Mouse (Mus musculus): ENCODE results near the gene Sp6. TPM values are rescaled to one million over a fixed set of nuclear protein-coding genes. Genes with fewer than 3 reads are reported as not detected.

The Sp6 gene
- polyA plus RNA-seq, 1 experiment from 2014 or later, result 0.21 TPM

DNA sequence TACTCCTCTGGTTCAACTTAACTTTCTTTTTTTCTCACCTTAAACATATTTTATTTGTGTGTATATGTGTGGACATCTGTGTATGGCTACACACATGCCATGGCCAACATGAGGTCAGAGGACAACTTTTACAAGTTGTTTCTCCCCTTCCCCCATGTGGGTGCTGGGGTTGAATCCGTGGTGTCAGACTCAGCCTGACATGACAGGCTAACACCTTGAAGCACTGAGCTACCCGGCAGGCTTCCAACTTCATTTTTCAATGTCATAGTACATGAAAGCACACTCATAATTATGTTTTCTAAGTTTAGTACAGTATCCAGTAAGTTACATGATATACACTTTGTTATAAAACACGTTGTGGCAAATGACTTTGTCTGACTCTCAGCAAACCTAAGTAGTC is 42.9 kb upstream of the Sp6 start:
- H3K27ac ChIP-seq (ENCODE audit: low read length), result peak overlapping the region; percentile 100
- peak overlapping the region; percentile 67 for H3K9ac ChIP-seq (ENCODE audit: low read length)
- H3K4me1 ChIP-seq (ENCODE audit: control insufficient read depth, insufficient read depth, low read length), result peaks cover 68% of the 10 kb centered on the region
- peak overlapping the region; percentile 71; the same call in 1 of the 2 replicates for H3K4me2 ChIP-seq (ENCODE audit: low read depth, low read length)
- H3K4me3 ChIP-seq (ENCODE audit: low read length), result no peak overlapping the region
- no peak for ATAC-seq (replicated peaks; ENCODE audit: extremely low read depth, insufficient read depth, low FRiP score)
- no peaks in the 10 kb centered on the region for H3K27me3 ChIP-seq (ENCODE audit: control insufficient read depth, insufficient read depth, low read length)
- 27% methylated on average over 3 of the region's 3 CpGs for WGBS
- H3K36me3 ChIP-seq (ENCODE audit: control insufficient read depth, insufficient read depth), result no peaks in the 10 kb centered on the region
- no peaks in the 10 kb centered on the region for H3K9me3 ChIP-seq (replicated peaks; ENCODE audit: control insufficient read depth, low read length)

- no peaks in the 10 kb centered on the region for H3K9me3 ChIP-seq (replicated peaks; ENCODE audit: control insufficient read depth, low read length)
- H3K9ac ChIP-seq (ENCODE audit: low read length), result no peak overlapping the region
- peaks cover 67% of the 10 kb centered on the region for H3K4me1 ChIP-seq (ENCODE audit: control insufficient read depth, insufficient read depth, low read length)
- H3K27ac ChIP-seq (ENCODE audit: low read length), result peak overlapping the region; percentile 32; the same call in 1 of the 2 replicates
- H3K4me3 ChIP-seq (ENCODE audit: low read length), result no peak overlapping the region
- ATAC-seq (replicated peaks; ENCODE audit: extremely low read depth, insufficient read depth, low FRiP score), result no peak
- H3K4me2 ChIP-seq (ENCODE audit: low read depth, low read length), result no peak overlapping the region
- no peaks in the 10 kb centered on the region for H3K36me3 ChIP-seq (ENCODE audit: control insufficient read depth, insufficient read depth)
- WGBS, result 76% methylated on average over 5 of the region's 5 CpGs
- no peaks in the 10 kb centered on the region for H3K27me3 ChIP-seq (ENCODE audit: control insufficient read depth, insufficient read depth, low read length)
Observed at GRCm38 (mm10) chr11:96972906-96973305, 40.3 kb upstream of the Sp6 start.

GRCm38 (mm10) chr11:96973426-96973964 is 39.7 kb upstream of the Sp6 start:
- Histone ChIP-seq H3K9ac (ENCODE audit: low read length) (no peak overlapping the region), H3K27ac (ENCODE audit: low read length) (peak overlapping the region; percentile 43), H3K4me2 (ENCODE audit: low read depth, low read length) (no peak overlapping the region), H3K4me1 (ENCODE audit: control insufficient read depth, insufficient read depth, low read length) (peaks cover 65% of the 10 kb centered on the region), H3K4me3 (ENCODE audit: low read length) (no peak overlapping the region), H3K36me3 (ENCODE audit: control insufficient read depth, insufficient read depth) (no peaks in the 10 kb centered on the region), H3K27me3 (ENCODE audit: control insufficient read depth, insufficient read depth, low read length) (no peaks in the 10 kb centered on the region), H3K9me3 (replicated peaks; ENCODE audit: control insufficient read depth, low read length) (no peaks in the 10 kb centered on the region)
- WGBS, result 79% methylated on average over 5 of the region's 5 CpGs
- ATAC-seq (replicated peaks; ENCODE audit: extremely low read depth, insufficient read depth, low FRiP score), result no peak

- H3K9ac ChIP-seq (ENCODE audit: low read length), result no peak overlapping the region
- no peak overlapping the region for H3K4me3 ChIP-seq (ENCODE audit: low read length)
- ATAC-seq (replicated peaks; ENCODE audit: extremely low read depth, insufficient read depth, low FRiP score), result no peak
- H3K4me1 ChIP-seq (ENCODE audit: control insufficient read depth, insufficient read depth, low read length), result peaks cover 54% of the 10 kb centered on the region
- no peak overlapping the region for H3K27ac ChIP-seq (ENCODE audit: low read length)
- no peak overlapping the region for H3K4me2 ChIP-seq (ENCODE audit: low read depth, low read length)
- no peaks in the 10 kb centered on the region for H3K27me3 ChIP-seq (ENCODE audit: control insufficient read depth, insufficient read depth, low read length)
- no peaks in the 10 kb centered on the region for H3K9me3 ChIP-seq (replicated peaks; ENCODE audit: control insufficient read depth, low read length)
- WGBS, result 70% methylated on average over 5 of the region's 5 CpGs
- no peaks in the 10 kb centered on the region for H3K36me3 ChIP-seq (ENCODE audit: control insufficient read depth, insufficient read depth)
Observed at GRCm38 (mm10) chr11:96974813-96975212, 38.4 kb upstream of the Sp6 start.

GRCm38 (mm10) chr11:96975511-96976378 is 37.4 kb upstream of the Sp6 start:
- H3K27me3 ChIP-seq (ENCODE audit: control insufficient read depth, insufficient read depth, low read length), result no peaks in the 10 kb centered on the region
- peak overlapping the region; percentile 87 for H3K9ac ChIP-seq (ENCODE audit: low read length)
- H3K4me3 ChIP-seq (ENCODE audit: low read length), result peak overlapping the region; percentile 68; the same call in 1 of the 2 replicates
- no peaks in the 10 kb centered on the region for H3K9me3 ChIP-seq (replicated peaks; ENCODE audit: control insufficient read depth, low read length)
- WGBS, result 66% methylated on average over 10 of the region's 10 CpGs
- peak overlapping the region; percentile 95 for H3K27ac ChIP-seq (ENCODE audit: low read length)
- no peak for ATAC-seq (replicated peaks; ENCODE audit: extremely low read depth, insufficient read depth, low FRiP score)
- H3K4me2 ChIP-seq (ENCODE audit: low read depth, low read length), result peak overlapping the region; percentile 87
- peaks cover 44% of the 10 kb centered on the region for H3K4me1 ChIP-seq (ENCODE audit: control insufficient read depth, insufficient read depth, low read length)
- H3K36me3 ChIP-seq (ENCODE audit: control insufficient read depth, insufficient read depth), result no peaks in the 10 kb centered on the region

GRCm38 (mm10) chr11:96976379-96976687 is 36.9 kb upstream of the Sp6 start:
- Histone ChIP-seq H3K4me1 (ENCODE audit: control insufficient read depth, insufficient read depth, low read length) (peaks cover 40% of the 10 kb centered on the region), H3K9me3 (replicated peaks; ENCODE audit: control insufficient read depth, low read length) (no peaks in the 10 kb centered on the region), H3K4me3 (ENCODE audit: low read length) (peak overlapping the region; percentile 68), H3K27me3 (ENCODE audit: control insufficient read depth, insufficient read depth, low read length) (no peaks in the 10 kb centered on the region; the same call in 1 of the 2 replicates), H3K4me2 (ENCODE audit: low read depth, low read length) (peak overlapping the region; percentile 87), H3K27ac (ENCODE audit: low read length) (peak overlapping the region; percentile 95), H3K9ac (ENCODE audit: low read length) (peak overlapping the region; percentile 87), H3K36me3 (ENCODE audit: control insufficient read depth, insufficient read depth) (no peaks in the 10 kb centered on the region)
- 37% methylated on average over 3 of the region's 3 CpGs for WGBS
- ATAC-seq (replicated peaks; ENCODE audit: extremely low read depth, insufficient read depth, low FRiP score), result no peak

DNA sequence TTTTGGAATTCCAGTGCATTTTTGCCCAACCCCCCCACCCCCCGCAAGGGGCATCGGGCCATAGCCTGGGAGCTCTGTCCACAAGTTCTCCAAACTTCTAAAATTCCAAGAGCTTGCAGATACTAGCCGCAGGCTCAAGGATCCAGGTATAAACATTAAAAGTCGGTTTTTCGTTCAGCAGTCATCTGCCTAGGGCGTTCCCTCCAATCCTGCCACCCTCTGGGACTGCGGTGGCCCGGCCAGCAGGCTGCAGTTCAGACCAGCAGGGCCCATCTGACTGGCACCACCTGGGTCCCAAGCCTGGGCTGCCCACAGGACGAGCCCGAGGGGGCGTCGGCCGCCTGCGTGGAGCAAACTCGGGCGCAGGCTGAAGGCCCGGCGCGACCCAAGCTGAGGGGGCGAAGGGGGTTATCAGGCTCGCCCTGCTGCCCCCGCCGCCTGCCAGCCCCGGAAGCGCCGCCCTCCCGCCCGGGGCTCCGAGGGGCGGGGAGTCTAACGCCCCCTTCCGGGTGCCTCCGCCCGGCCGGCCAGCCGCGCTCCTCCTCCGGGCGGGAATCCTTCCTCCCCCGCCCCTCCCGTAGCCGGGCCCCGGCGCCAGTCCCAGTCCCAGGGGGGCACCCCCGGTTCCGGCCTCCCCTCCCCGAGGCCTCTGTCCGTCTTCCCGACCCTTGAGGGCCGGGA is 36.1 kb upstream of the Sp6 start:
- Histone ChIP-seq H3K9ac (ENCODE audit: low read length) (peak overlapping the region; percentile 87), H3K27ac (ENCODE audit: low read length) (peak overlapping the region; percentile 95), H3K9me3 (replicated peaks; ENCODE audit: control insufficient read depth, low read length) (no peaks in the 10 kb centered on the region), H3K4me1 (ENCODE audit: control insufficient read depth, insufficient read depth, low read length) (peaks cover 33% of the 10 kb centered on the region), H3K4me3 (ENCODE audit: low read length) (peak overlapping the region; percentile 68), H3K36me3 (ENCODE audit: control insufficient read depth, insufficient read depth) (no peaks in the 10 kb centered on the region), H3K4me2 (ENCODE audit: low read depth, low read length) (peak overlapping the region; percentile 87), H3K27me3 (ENCODE audit: control insufficient read depth, insufficient read depth, low read length) (no peaks in the 10 kb centered on the region; the same call in 1 of the 2 replicates)
- 1% methylated on average over 36 of the region's 50 CpGs for WGBS
- ATAC-seq (replicated peaks; ENCODE audit: extremely low read depth, insufficient read depth, low FRiP score), result peak; percentile 81

- peak overlapping the region; percentile 91 for H3K9ac ChIP-seq (ENCODE audit: low read length)
- WGBS, result under 1% methylated on average over 45 of the region's 45 CpGs
Observed at GRCm38 (mm10) chr11:96977606-96978400, 35.4 kb upstream of the Sp6 start.

More at GRCm38 (mm10) chr11:96977606-96978400, 35.4 kb upstream of the Sp6 start:
- peaks cover 28% of the 10 kb centered on the region for H3K4me1 ChIP-seq (ENCODE audit: control insufficient read depth, insufficient read depth, low read length)
- peak overlapping the region; percentile 97 for H3K4me2 ChIP-seq (ENCODE audit: low read depth, low read length)
- peak; percentile 94 for ATAC-seq (replicated peaks; ENCODE audit: extremely low read depth, insufficient read depth, low FRiP score)
- peak overlapping the region; percentile 95 for H3K27ac ChIP-seq (ENCODE audit: low read length)
- no peaks in the 10 kb centered on the region for H3K36me3 ChIP-seq (ENCODE audit: control insufficient read depth, insufficient read depth)
- H3K4me3 ChIP-seq (ENCODE audit: low read length), result peak overlapping the region; percentile 79
- H3K9me3 ChIP-seq (replicated peaks; ENCODE audit: control insufficient read depth, low read length), result no peaks in the 10 kb centered on the region
- no peaks in the 10 kb centered on the region; the same call in 1 of the 2 replicates for H3K27me3 ChIP-seq (ENCODE audit: control insufficient read depth, insufficient read depth, low read length)

All from heart, embryonic 16.5 days (tissue).